Mouse (Mus musculus): ENCODE results near the gene Cenph.
A peak's percentile ranks its signal among the peaks of the same experiment; 100 is the strongest.
"Not testable (repeated sequence)": the region's sequence is repeated elsewhere in the genome, so short reads cannot be mapped to it uniquely, and the experiment has no call there.

The Cenph gene

DNA sequence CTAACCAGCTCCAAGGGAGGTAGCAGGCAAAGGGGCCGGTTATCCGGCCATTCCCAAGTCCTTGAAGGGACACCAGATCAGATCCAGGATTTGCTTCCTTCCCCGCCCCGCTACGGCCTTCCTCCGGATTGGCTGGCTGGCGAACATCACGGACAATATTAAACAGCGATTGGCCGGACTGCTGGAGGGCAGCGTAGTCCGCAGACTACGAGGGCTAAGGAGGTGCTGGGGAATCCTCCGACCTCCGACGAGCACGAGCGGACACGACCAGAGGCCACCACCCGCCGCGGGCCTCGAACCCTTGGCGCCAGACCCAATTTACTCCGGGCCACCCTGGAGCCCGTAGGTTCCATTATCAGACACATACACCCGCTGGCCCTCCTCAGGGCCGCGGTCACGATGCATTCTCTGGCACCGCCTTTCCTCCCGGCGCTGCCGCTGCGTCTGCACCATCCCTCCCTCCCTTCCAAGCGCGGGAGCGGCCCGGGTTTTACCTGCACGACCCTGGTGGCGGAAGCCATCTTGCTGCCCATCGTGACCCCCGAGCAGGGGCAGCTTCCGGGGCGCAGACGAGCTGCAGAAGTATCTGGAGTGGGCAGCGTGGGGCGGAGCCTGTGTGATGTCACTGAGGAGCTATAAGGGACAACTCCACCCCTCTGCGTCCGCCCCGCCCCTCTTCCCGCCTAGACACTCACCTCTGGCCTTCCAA is 31.5 kb downstream of the Cenph start, which contains the start of gene Mrps36:
TSS of gene Mrps36 (minus strand) at position 624 of the 709 bp plus-strand sequence.
- DNase-seq: peak; percentile 98

DNA sequence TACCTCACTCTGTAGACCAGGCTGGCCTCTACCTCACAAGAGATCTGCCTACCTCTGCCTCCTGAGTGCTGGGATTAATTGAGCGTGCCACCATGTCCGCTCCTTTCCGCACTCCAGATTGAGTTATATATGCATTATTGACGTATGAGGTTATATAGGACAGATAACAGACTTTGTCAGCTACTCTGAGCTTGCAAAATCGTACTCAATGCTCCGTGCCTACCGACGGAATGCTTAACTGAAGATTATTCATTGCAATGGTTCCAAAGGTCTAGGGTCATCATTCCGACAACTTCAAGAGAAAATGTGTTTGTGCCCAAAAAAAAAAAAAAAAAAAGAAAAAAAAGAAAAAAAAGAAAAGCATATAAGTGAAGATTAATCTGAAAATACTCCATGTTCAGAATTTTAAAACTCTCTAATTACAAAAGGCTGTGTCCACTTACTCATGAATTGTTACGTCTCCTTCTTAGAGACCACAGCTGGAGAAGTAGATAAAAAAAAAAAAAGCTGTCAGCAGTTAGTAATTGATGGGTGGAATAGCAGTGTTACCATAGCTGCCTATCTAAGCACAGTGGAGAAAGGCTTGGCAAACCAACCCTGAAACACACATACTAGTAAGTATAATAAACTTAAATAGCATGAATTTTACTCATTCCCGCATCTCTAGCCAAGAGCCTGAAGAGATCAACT is 32.2 kb downstream of the Cenph start:
- DNase-seq: peak; percentile 32

DNA sequence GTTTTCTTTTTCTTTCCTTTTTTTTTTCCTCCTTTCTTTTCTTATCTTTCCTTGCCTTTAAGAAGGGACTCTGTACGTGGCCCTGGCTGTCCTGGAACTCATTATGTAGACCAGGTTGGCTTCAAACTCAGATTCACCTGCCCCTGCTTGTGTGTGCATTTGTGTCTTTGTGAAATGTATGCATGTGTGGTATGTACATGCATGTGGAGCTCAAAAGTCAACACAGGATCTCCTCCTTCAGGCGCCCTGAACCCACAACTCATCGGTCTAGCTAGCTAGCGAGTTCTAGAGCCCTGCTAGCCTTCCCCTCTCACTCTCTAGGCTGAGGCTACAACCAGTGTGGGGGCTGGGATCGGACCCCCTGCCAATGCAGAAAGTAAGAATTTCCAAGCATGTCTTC is 32.9 kb downstream of the Cenph start:
- DNase-seq: peak; percentile 33

DNA sequence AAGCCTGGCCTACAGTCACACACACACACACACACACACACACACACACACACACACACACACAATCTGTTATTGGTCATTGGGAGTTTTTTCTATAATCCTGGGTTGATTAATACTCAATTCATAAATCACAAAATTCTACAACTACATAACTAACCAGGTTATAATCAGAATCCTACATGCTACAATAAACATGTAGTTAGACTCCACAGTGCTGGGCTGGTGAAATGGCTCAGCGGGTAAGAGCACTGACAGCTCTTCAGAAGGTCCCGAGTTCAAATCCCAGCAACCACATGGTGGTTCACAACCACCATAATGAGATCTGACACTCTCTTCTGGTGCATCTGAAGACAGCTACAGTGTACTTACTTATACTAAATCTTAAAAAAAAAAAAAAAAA is 42.9 kb downstream of the Cenph start:
- DNase-seq: no peak

DNA sequence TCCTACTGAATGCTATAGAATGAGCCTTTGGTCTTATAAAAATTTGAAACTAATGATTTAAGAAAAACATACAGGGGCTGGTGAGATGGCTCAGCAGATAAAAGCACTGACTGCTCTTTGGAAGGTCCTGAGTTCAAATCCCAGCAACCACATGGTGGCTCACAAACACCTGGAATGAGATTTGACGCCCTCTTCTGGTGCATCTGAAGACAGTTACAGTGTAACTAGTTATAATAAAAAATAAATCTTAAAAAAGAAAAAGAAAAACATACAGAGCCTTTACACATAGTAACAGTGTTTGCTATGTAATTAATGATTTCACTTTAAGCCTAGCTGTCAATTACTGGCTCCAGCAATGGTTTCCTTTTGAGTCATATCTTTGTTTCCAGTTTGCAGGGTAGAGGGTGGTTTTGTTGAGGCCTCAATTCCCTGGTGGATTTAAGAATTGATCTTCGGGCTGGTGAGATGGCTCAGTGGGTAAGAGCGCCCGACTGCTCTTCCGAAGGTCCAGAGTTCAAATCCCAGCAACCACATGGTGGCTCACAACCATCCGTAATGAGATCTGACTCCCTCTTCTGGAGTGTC is 44.1 kb downstream of the Cenph start:
- not testable (repeated sequence) for DNase-seq

DNA sequence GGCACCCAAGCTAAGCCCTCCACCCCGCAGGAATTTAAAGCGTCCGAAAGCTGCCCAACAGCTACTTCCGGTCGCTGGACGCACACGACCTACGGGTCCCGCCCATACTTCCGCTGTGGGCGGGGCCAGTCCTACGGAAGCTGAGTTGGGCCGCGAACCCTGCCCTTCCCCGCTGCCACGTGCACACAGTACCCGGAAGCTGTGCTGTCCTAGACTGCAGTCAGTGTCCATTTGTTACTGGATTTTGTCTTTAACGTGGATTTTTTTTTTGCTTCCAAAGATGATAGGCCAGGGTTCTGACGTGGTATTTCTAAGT is 44.9 kb downstream of the Cenph start, which contains the start of gene Cdk7:
TSS of gene Cdk7 (minus strand) at position 79 of the 316 bp plus-strand sequence.
- peak; percentile 92 for DNase-seq

DNA sequence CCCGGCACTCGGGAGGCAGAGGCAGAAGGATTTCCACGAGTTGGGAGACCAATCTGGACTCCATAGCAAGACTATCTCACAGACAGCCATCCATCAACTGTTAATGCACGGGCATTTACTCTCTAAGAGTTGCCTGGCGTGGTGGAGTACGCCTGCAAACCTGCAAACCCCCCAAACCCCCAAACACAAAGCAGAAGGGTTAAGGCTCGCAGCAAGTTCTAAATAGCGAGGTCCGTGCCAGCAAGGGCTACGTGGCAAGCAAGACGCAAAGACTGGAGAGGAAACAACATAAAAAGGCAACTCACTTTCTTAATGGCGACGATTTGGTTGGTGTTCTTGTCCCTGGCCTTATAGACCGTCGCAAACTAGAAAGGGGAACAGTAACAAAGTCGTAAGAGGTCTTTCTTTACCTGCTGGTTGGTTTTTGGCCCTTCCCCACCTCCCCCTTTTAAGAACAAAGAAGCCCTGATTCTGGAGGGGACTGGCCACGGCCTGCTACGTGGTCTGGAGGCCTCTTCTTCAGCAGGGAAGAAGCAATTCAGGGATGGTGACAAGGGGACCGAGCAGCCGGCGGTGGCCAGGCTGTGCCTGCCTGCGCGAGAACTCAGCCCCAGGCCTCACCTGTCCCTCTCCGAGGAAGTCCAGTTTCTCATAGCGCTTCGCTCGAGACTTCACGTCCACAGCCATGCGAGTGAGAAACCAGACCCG is 45.4 kb downstream of the Cenph start:
- DNase-seq: peak; percentile 32

DNA sequence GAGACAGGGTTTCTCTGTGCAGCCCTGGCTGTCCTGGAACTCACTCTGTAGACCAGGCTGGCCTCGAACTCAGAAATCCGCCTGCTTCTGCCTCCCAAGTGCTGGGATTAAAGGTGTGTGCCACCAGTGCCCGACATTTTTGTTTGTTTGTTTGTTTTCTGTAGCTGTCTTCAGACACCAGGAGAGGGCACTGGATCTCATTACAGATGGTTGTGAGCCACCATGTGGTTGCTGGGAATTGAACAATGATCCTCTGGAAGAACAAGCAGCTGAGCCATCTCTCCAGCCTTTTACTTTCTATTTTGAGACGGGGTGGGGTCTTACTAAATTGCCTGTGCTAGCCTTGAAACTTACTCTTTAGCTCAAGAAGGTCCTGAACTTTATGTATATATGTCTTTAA is 47.2 kb downstream of the Cenph start:
- not testable (repeated sequence) for DNase-seq

DNA sequence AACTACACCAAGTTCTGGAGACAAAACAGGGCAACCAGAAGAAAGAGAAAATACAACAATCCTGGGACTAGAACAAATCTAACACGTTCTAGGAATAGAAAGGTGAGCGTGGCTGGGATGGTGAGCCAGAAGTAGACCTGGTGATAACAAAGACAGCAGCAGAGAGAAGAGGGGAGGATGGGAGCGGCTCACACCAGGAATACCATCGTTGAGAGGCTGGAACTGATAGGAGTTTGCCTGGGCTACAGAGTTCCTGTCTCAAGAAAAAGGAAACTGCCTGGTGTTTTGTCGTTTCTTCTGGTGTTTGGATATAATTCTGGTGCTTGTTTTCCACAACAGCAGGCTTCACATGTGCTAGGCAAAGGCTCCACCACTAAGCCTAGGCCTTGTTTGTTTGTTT is 47.6 kb downstream of the Cenph start:
- DNase-seq: no peak

DNA sequence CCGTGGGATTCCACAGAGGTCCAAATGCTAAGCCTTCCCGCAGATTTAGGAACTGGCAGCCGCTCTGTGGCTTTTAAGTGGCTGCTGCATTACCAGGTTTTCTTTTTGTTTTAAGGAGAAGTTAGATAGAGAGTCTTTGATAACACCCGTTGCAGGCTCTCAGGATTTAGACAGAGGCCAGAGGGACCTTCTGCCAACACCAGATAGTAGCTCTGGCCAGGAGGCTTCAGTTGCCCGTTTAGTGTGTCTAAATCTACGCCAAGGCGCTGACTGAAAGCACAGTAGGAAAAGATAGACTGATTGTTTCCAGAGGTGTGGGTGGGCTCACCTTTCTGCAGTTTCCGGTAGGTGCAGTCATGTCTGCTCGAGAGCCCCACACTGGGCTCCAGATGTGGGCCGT is 50.5 kb downstream of the Cenph start:
- DNase-seq: no peak

DNA sequence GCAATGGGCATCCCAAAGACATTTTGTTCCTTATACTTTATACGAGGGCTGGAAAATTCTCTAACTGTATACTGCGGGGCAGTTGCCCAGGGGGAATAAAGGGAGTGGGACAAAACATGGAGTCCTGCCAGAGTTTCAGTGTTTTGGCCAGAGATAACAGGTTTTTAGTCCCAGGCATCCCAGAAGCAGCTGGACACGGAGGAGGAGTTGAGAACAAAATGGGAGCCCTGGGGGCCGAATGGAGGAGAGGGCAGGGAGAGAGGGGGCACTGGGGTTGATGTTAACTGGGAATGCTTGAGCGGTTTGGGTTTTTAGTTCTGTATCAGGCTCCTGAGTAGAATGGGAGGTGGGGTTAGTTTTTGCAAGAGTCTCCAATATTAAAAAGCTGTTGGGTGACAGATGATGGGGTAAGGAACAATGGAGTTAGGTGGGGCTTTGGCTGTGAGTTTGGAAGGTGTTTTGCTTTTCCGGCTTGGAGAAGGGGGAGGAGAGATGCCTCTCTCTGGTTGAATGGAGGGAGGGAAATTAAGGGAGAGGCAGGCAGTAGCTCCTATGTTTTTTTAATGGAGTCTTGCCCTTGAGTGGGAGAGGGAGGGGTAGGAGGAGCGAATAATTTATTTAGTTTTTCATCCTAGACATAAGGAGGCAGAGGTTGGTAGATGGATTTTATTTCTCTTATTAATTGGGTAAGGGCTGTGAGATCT is 51.5 kb downstream of the Cenph start:
- no peak for DNase-seq

DNA sequence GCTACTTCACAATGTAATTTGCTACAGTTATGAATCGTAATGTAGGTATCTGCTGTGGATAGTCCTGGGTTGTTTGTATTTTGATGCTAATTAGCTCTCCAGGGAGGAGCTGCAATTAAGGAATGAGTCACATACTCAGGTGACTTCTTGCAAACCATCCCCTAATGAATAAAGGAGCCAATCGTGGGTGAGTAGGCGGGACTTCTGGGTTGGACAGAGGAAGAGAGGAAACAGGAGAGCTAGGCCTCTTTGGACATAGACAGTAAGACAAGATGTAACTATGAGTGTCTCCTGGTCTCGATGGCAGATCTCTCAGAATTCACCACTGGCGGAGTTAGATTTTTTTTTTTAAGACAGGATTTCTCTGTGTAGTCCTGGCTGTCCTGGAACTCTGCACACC is 54.0 kb downstream of the Cenph start:
- DNase-seq: no peak

DNA sequence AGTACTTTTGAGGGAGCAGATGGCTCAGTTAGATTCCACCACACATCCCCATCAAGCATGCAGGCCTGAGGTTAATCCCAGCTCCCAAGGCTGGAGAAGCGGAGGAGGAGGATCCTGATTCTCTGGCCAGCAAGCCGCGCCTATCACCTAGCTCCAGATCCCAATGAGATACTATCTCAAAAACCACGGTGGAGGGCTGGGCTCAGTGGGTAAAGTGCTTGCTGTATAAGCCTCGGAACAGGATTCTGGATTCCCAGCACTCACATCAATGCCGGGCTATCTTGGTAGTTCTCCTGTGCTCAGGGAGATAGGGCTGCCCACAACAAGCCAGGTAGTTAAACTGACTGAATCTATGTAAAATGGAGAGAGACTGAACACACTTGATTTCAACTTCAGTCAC is 60.2 kb downstream of the Cenph start:
- no peak for DNase-seq
